Mouse (Mus musculus) small intestine, adult 2 months (tissue): ENCODE results near the gene Tfrc.

Experiments
- CTCF ChIP-seq: fragments of 200-500 bp; IDR thresholded peaks from 2 replicates; pipeline ENCODE4 v1.5.1; 2012; ENCODE audit warnings: low read depth, mild to moderate bottlenecking, control low read depth, inconsistent platforms, low read length, moderate library complexity, mixed read lengths; ENCODE audit not compliant: insufficient replicate concordance, insufficient read length; ENCODE audit errors: extremely low read depth
- POLR2A ChIP-seq: fragments of 200-500 bp; IDR thresholded peaks from 2 replicates; pipeline ENCODE4 v1.6.1; 2012; ENCODE audit warnings: low read depth, mild to moderate bottlenecking, control low read depth, inconsistent platforms, low read length, moderate library complexity

DNA sequence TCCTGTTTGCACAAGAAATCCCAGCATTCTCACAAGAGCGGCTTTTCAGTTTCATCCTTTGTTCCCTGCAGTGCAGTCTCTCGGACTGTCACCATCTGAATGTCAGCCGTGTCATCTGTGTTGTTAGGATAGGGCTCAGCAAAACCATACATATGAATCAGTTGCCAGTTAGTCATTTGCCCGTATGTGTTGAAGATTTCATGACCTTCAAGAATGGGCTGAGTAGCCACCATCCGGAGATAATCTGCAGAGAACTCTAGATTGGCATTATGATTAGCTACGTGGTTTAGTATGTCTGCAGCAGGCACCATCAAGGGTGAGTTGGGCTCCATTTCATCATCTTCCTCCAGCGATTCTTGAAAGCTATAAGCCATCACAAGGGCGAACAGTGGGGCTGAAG is 17.2 kb upstream of the Tfrc start:
- TF ChIP-seq CTCF = no peak
- no peak for TF ChIP-seq POLR2A
